Mouse (Mus musculus): ENCODE data around the gene Rnf135. TPM values are rescaled to one million over a fixed set of nuclear protein-coding genes. Genes with fewer than 3 reads are reported as not detected.

Rnf135 gene
- polyA plus RNA-seq, 1 experiment from 2014 or later: 5.3 TPM

DNA sequence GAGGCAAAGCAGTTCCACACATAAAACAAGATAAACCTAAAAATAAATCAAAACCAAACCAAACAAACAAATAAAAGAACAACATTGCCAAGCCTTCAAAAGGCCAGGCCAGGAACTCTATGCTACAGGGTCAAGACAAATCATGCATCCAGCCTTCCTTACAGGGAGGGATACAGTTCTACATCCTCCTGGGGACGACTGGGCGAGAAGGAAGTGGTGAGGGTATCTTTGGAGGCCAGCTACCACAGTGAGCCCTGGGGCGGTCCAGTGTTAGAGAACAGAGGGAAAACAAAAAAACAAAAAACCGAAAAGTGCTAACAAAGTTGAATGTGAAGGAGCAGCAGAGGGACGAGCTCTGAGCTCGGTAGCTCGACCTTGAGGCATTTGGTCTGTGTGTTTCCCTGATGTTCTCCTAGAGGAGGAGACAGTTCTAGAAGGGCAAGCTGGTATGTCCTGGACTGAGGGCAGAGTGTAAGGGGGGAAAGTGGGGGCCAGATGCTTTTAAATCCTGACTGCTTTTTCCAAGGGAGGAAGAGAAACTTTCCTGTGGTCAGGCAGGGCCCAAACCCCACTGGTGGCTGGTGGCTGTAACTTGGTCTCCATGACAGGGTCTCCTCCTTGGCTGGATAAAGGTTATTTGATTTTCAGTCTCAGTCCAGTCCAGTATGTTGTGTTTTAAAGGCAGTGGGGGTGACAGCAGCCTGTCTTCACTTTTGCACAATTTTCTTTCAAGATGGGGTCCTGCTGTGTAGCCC is 20.1 kb upstream of the Rnf135 start:
- Histone ChIP-seq H3K4me3 (replicated peaks) (no peak overlapping the region), H3K4me1 (replicated peaks) (no peaks in the 10 kb centered on the region; the same call in 1 of the 2 replicates)

GRCm38 (mm10) chr11:80164224-80164623 is 19.4 kb upstream of the Rnf135 start:
- no peak overlapping the region for H3K9ac ChIP-seq
- WGBS (ENCODE audit: insufficient replicate concordance): 69% methylated on average over 2 of the region's 2 CpGs
- H3K36me3 ChIP-seq (replicated peaks): peaks cover 9% of the 10 kb centered on the region
- H3K9me3 ChIP-seq (replicated peaks): no peaks in the 10 kb centered on the region; the same call in 1 of the 2 replicates
- H3K4me2 ChIP-seq: no peak overlapping the region
- H3K4me1 ChIP-seq (replicated peaks): no peaks in the 10 kb centered on the region; the same call in 1 of the 2 replicates
- H3K27me3 ChIP-seq: no peaks in the 10 kb centered on the region
- H3K4me3 ChIP-seq (replicated peaks): no peak overlapping the region
- no peak overlapping the region for H3K27ac ChIP-seq (replicated peaks)
- ATAC-seq (ENCODE audit: insufficient read depth): no peak

More for the DNA sequence above, 20.1 kb upstream of the Rnf135 start:
- Histone ChIP-seq H3K27me3 (no peaks in the 10 kb centered on the region), H3K27ac (replicated peaks) (no peak overlapping the region), H3K9ac (no peak overlapping the region), H3K4me2 (no peak overlapping the region), H3K36me3 (replicated peaks) (peaks cover 9% of the 10 kb centered on the region), H3K9me3 (replicated peaks) (no peaks in the 10 kb centered on the region; the same call in 1 of the 2 replicates)
- 21% methylated on average over 7 of the region's 7 CpGs for WGBS (ENCODE audit: insufficient replicate concordance)
- no peak for ATAC-seq (ENCODE audit: insufficient read depth)

DNA sequence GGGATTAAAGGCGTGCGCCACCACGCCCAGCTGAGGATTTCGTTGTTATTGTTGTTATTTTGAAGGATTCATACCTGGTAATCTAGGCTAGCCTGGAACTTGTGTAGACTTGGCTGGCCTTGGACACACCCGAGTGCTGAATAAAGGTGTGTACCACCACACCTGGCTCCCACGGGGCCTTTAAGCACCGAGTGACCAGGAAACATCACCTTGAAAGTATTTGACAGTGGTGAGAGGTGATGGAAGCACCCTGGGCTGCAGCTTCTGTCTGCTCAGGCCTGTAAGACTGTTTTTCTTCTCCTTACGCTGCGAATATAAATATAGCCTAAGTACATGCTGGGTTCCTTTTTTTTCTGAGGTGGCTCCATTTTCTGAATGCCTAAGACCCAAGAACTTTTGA is 15.5 kb upstream of the Rnf135 start:
- 72% methylated on average over 9 of the region's 9 CpGs for WGBS (ENCODE audit: insufficient replicate concordance)
- no peak overlapping the region for H3K27ac ChIP-seq (replicated peaks)

DNA sequence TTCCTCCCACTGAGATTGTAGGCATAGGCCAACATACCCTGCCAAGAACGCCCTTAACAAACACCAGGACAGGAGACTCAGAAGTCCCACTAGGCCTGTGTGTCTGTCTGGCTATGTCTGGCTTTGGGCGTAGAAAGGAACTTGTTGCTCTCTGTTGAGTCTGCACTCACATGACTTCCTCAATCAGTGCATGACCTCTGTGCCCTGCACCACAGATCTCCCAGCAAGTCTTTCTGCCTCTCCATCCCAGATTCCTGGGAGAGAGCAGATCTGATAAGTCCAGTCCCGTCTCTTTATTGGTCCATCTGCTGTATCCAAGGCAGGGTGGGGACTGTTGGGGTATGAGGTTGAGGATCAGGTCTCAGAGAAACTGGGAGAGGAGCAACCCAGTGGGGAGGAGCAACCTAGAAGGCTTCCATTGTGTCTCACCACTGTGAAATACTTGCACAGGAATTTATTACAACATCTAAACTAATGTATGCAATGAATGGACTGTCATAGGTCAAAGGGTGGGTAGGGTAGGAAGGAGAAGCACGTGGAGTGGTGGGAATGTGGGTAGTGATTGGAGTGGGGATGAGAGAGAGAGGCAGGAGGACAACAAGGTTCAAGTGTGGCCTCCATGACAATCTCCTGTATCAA is 14.9 kb upstream of the Rnf135 start:
- Histone ChIP-seq H3K4me1 (replicated peaks) (peaks cover 5% of the 10 kb centered on the region; the same call in 1 of the 2 replicates), H3K4me2 (no peak overlapping the region), H3K36me3 (replicated peaks) (peaks cover 9% of the 10 kb centered on the region), H3K9ac (no peak overlapping the region), H3K27ac (replicated peaks) (no peak overlapping the region), H3K4me3 (replicated peaks) (no peak overlapping the region), H3K9me3 (replicated peaks) (no peaks in the 10 kb centered on the region; the same call in 1 of the 2 replicates), H3K27me3 (no peaks in the 10 kb centered on the region)
- 41% methylated on average over 4 of the region's 4 CpGs for WGBS (ENCODE audit: insufficient replicate concordance)
- ATAC-seq (ENCODE audit: insufficient read depth): no peak

More for the DNA sequence above, 15.5 kb upstream of the Rnf135 start:
- no peak for ATAC-seq (ENCODE audit: insufficient read depth)
- Histone ChIP-seq H3K9ac (no peak overlapping the region), H3K4me2 (no peak overlapping the region), H3K27me3 (no peaks in the 10 kb centered on the region), H3K9me3 (replicated peaks) (no peaks in the 10 kb centered on the region; the same call in 1 of the 2 replicates), H3K4me1 (replicated peaks) (peaks cover 3% of the 10 kb centered on the region; the same call in 1 of the 2 replicates), H3K4me3 (replicated peaks) (no peak overlapping the region), H3K36me3 (replicated peaks) (peaks cover 9% of the 10 kb centered on the region)

DNA sequence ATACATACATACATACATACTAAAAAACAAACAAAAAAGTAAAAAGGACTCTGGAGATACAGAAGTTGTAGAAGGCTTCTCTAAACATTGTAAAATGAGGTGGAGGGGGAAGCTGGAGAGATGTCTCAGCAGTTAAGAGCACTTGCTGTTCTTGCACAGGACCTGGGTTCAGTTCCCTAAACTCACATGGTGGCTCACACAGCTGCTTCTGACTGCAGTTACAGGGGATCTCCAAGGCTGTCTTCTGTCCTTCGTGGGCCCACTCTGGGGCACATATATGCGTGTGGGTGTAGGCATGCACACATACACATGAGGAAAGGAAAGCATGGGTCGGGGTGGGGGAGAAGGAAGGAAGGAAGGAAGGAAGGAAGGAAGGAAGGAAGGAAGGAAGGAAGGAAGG is 14.0 kb upstream of the Rnf135 start:
- ATAC-seq (ENCODE audit: insufficient read depth): no peak
- 56% methylated on average over 3 of the region's 3 CpGs for WGBS (ENCODE audit: insufficient replicate concordance)
- Histone ChIP-seq H3K9me3 (replicated peaks) (no peaks in the 10 kb centered on the region; the same call in 1 of the 2 replicates), H3K4me1 (replicated peaks) (peaks cover 11% of the 10 kb centered on the region), H3K4me2 (no peak overlapping the region), H3K36me3 (replicated peaks) (peaks cover 9% of the 10 kb centered on the region), H3K27me3 (no peaks in the 10 kb centered on the region), H3K4me3 (replicated peaks) (no peak overlapping the region), H3K27ac (replicated peaks) (no peak overlapping the region), H3K9ac (no peak overlapping the region)

- no peak for ATAC-seq (ENCODE audit: insufficient read depth)
- H3K4me1 ChIP-seq (replicated peaks): peaks cover 13% of the 10 kb centered on the region
- H3K4me3 ChIP-seq (replicated peaks): no peak overlapping the region
- H3K9me3 ChIP-seq (replicated peaks): no peaks in the 10 kb centered on the region; the same call in 1 of the 2 replicates
- no peak overlapping the region for H3K9ac ChIP-seq
- peaks cover 9% of the 10 kb centered on the region for H3K36me3 ChIP-seq (replicated peaks)
- WGBS (ENCODE audit: insufficient replicate concordance): 42% methylated on average over 5 of the region's 5 CpGs
- no peaks in the 10 kb centered on the region for H3K27me3 ChIP-seq
- H3K4me2 ChIP-seq: no peak overlapping the region
- no peak overlapping the region for H3K27ac ChIP-seq (replicated peaks)
Measured at GRCm38 (mm10) chr11:80170351-80170750, 13.3 kb upstream of the Rnf135 start.

DNA sequence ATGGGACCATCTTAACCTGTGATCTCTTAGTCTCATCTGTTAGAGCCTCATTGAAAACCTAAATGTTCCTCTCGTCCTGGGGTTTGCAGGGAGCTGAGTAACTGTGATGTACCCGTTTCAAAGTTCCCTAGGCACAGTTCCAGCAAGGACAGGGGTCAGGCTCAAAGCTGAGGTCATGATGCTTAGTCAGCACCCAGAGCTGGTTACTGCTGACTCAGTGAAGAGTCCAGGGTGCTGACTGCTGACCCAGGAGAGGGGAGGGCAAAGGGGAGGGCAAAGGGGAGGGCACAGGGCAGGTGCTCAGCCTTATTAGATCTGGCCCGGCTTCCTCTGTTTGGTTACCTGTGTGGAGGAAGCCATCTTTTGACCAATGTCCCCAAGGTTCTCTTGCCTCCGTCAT is 11.8 kb upstream of the Rnf135 start:
- H3K36me3 ChIP-seq (replicated peaks): no peaks in the 10 kb centered on the region
- no peak overlapping the region for H3K4me2 ChIP-seq
- 48% methylated on average over 4 of the region's 4 CpGs for WGBS (ENCODE audit: insufficient replicate concordance)
- H3K4me3 ChIP-seq (replicated peaks): no peak overlapping the region
- H3K9ac ChIP-seq: no peak overlapping the region
- peaks cover 13% of the 10 kb centered on the region for H3K4me1 ChIP-seq (replicated peaks)
- no peaks in the 10 kb centered on the region for H3K27me3 ChIP-seq
- H3K9me3 ChIP-seq (replicated peaks): no peaks in the 10 kb centered on the region
- ATAC-seq (ENCODE audit: insufficient read depth): peak; percentile 37; the same call in 1 of the 2 replicates
- H3K27ac ChIP-seq (replicated peaks): 0 out of 2 replicates have a peak overlapping the region, but pooled peaks have one; percentile 19

DNA sequence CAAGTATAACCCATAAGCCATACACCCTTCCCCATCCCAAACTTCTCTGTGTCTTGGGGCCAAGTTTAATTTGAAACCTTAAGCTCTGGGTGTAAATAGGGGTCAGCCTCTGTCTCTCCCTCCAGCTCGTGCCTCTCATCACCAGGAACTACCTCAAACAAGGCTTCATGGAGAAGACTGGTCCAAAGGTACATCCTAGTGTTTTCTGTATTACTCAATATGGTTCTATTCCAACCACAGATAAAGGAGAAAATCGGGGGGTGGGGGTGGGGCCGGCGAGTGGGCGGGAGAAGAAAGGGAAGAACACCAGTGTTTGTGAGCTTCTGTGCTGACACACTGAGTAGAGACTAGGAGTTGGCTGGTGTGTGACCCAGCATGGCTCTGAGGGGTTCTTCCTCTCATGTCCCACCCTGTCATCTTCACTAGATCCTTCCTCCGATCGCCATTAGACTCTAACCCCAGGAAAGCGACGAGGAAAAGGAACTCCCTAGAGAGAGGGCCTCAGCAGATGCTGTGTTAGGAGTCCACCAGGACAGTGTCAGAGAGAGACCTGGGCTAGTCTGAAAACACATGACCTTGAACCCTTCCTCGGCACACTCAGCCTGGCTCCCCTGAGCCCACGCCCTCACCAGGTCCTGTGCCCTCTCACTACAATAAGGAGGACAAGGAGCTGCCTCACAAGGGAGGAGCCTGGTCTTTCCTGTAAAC is 9.5 kb upstream of the Rnf135 start:
- H3K9ac ChIP-seq: no peak overlapping the region
- ATAC-seq (ENCODE audit: insufficient read depth): no peak
- H3K27me3 ChIP-seq: no peaks in the 10 kb centered on the region
- H3K36me3 ChIP-seq (replicated peaks): no peaks in the 10 kb centered on the region
- H3K4me3 ChIP-seq (replicated peaks): no peak overlapping the region
- H3K27ac ChIP-seq (replicated peaks): no peak overlapping the region; the same call in 1 of the 2 replicates
- peaks cover 13% of the 10 kb centered on the region for H3K4me1 ChIP-seq (replicated peaks)
- H3K4me2 ChIP-seq: no peak overlapping the region
- no peaks in the 10 kb centered on the region for H3K9me3 ChIP-seq (replicated peaks)
- 48% methylated on average over 11 of the region's 11 CpGs for WGBS (ENCODE audit: insufficient replicate concordance)

GRCm38 (mm10) chr11:80176911-80177895 is 6.4 kb upstream of the Rnf135 start:
- no peak overlapping the region for H3K4me2 ChIP-seq
- H3K36me3 ChIP-seq (replicated peaks): no peaks in the 10 kb centered on the region
- H3K9me3 ChIP-seq (replicated peaks): no peaks in the 10 kb centered on the region
- H3K9ac ChIP-seq: no peak overlapping the region
- no peak; the same call in 1 of the 2 replicates for ATAC-seq (ENCODE audit: insufficient read depth)
- no peaks in the 10 kb centered on the region for H3K27me3 ChIP-seq
- H3K27ac ChIP-seq (replicated peaks): peak overlapping the region; percentile 24
- peaks cover 13% of the 10 kb centered on the region for H3K4me1 ChIP-seq (replicated peaks)
- WGBS (ENCODE audit: insufficient replicate concordance): 62% methylated on average over 11 of the region's 11 CpGs
- no peak overlapping the region for H3K4me3 ChIP-seq (replicated peaks)

DNA sequence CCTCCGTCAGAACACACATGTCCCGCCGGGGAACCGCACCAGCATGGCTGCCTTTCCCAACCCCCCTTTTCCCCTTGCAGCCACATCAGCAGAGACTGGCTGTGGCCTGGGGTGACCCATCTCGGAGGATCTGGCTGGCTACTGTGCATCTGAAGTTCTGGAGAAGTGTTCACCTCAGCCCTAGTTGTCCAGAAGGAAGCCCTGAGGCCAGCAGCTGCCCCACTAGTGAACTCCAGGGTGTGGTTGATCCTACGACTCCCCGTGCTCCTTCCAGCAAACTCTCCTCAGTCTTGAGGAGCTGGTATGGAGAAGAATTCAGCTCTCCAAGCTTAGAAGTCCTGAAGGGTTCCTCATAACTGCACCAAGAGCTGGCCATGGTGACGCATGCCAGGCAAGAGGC is 5.3 kb upstream of the Rnf135 start:
- H3K36me3 ChIP-seq (replicated peaks): no peaks in the 10 kb centered on the region
- no peak for ATAC-seq (ENCODE audit: insufficient read depth)
- H3K4me3 ChIP-seq (replicated peaks): no peak overlapping the region
- no peak overlapping the region for H3K4me2 ChIP-seq
- H3K9me3 ChIP-seq (replicated peaks): no peaks in the 10 kb centered on the region
- H3K4me1 ChIP-seq (replicated peaks): peaks cover 10% of the 10 kb centered on the region
- H3K9ac ChIP-seq: no peak overlapping the region
- 78% methylated on average over 8 of the region's 8 CpGs for WGBS (ENCODE audit: insufficient replicate concordance)
- no peak overlapping the region for H3K27ac ChIP-seq (replicated peaks)
- H3K27me3 ChIP-seq: no peaks in the 10 kb centered on the region
